Mouse (Mus musculus): Measurements from ENCODE around the gene Gstz1. TPM values are rescaled to one million over a fixed set of nuclear protein-coding genes. Genes with fewer than 3 reads are reported as not detected.
"Not testable (repeated sequence)": the region's sequence is repeated elsewhere in the genome, so short reads cannot be mapped to it uniquely, and the experiment has no call there.

Gene Gstz1
- polyA plus RNA-seq, 1 experiment from 2014 or later, result 19.2 TPM

- WGBS (ENCODE audit: missing documents), result no CpG with 5 or more reads among the region's 2 CpGs
- Histone ChIP-seq H3K4me3 (ENCODE audit: inconsistent target) (no peak overlapping the region), H3K36me3 (ENCODE audit: inconsistent target) (no peaks in the 10 kb centered on the region), H3K27ac (no peak overlapping the region), H3K79me2 (ENCODE audit: inconsistent target) (no peaks in the 10 kb centered on the region)
Observed at GRCm38 (mm10) chr12:87138342-87138701, 8.6 kb upstream of the Gstz1 start.

GRCm38 (mm10) chr12:87138768-87139167, 8.2 kb upstream of the Gstz1 start:
- no peak overlapping the region for H3K4me3 ChIP-seq (ENCODE audit: inconsistent target)
- H3K36me3 ChIP-seq (ENCODE audit: inconsistent target), result no peaks in the 10 kb centered on the region
- 93% methylated on average over 1 of the region's 2 CpGs for WGBS (ENCODE audit: missing documents)
- H3K27ac ChIP-seq, result no peak overlapping the region
- no peaks in the 10 kb centered on the region for H3K79me2 ChIP-seq (ENCODE audit: inconsistent target)

GRCm38 (mm10) chr12:87142156-87142555, 4.8 kb upstream of the Gstz1 start:
- Histone ChIP-seq H3K4me3 (ENCODE audit: inconsistent target) (no peak overlapping the region), H3K36me3 (ENCODE audit: inconsistent target) (no peaks in the 10 kb centered on the region), H3K27ac (no peak overlapping the region), H3K79me2 (ENCODE audit: inconsistent target) (no peaks in the 10 kb centered on the region; the same call in 1 of the 2 replicates)
- 72% methylated on average over 2 of the region's 2 CpGs for WGBS (ENCODE audit: missing documents)

GRCm38 (mm10) chr12:87147395-87148089, 577 bp downstream of the Gstz1 start, which contains the start of gene Pomt2:
Gene Pomt2, minus strand, starts transcription at chr12:87147968.
- Histone ChIP-seq H3K4me3 (ENCODE audit: inconsistent target) (peak within 1 kb of the TSS; percentile 72), H3K79me2 (ENCODE audit: inconsistent target) (no peaks in the 10 kb centered on the region; the same call in 1 of the 2 replicates), H3K27ac (peak within 1 kb of the TSS; percentile 75), H3K36me3 (ENCODE audit: inconsistent target) (no peaks in the 10 kb centered on the region)
- under 1% methylated on average over 56 of the region's 61 CpGs for WGBS (ENCODE audit: missing documents)

GRCm38 (mm10) chr12:87148136-87148535, 1.2 kb downstream of the Gstz1 start:
- no peaks in the 10 kb centered on the region; the same call in 1 of the 2 replicates for H3K79me2 ChIP-seq (ENCODE audit: inconsistent target)
- peak overlapping the region; percentile 72 for H3K4me3 ChIP-seq (ENCODE audit: inconsistent target)
- 41% methylated on average over 15 of the region's 15 CpGs for WGBS (ENCODE audit: missing documents)
- no peaks in the 10 kb centered on the region for H3K36me3 ChIP-seq (ENCODE audit: inconsistent target)
- peak overlapping the region; percentile 75 for H3K27ac ChIP-seq

GRCm38 (mm10) chr12:87149471-87149870, 2.5 kb downstream of the Gstz1 start:
- H3K36me3 ChIP-seq (ENCODE audit: inconsistent target), result no peaks in the 10 kb centered on the region
- H3K79me2 ChIP-seq (ENCODE audit: inconsistent target), result no peaks in the 10 kb centered on the region; the same call in 1 of the 2 replicates
- H3K4me3 ChIP-seq (ENCODE audit: inconsistent target), result no peak overlapping the region
- 91% methylated on average over 5 of the region's 5 CpGs for WGBS (ENCODE audit: missing documents)
- H3K27ac ChIP-seq, result no peak overlapping the region

- not testable (repeated sequence) for H3K79me2 ChIP-seq (ENCODE audit: inconsistent target); H3K36me3 ChIP-seq (ENCODE audit: inconsistent target); H3K4me3 ChIP-seq (ENCODE audit: inconsistent target); H3K27ac ChIP-seq
- 64% methylated on average over 4 of the region's 4 CpGs for WGBS (ENCODE audit: missing documents)
Observed at GRCm38 (mm10) chr12:87154448-87154847, 7.5 kb downstream of the Gstz1 start.

GRCm38 (mm10) chr12:87157361-87157760, 10.4 kb downstream of the Gstz1 start:
- Histone ChIP-seq H3K36me3 (ENCODE audit: inconsistent target) (peaks cover 7% of the 10 kb centered on the region; the same call in 1 of the 2 replicates), H3K79me2 (ENCODE audit: inconsistent target) (no peaks in the 10 kb centered on the region), H3K27ac (no peak overlapping the region), H3K4me3 (ENCODE audit: inconsistent target) (no peak overlapping the region)
- WGBS (ENCODE audit: missing documents), result 85% methylated on average over 4 of the region's 4 CpGs

- H3K36me3 ChIP-seq (ENCODE audit: inconsistent target), result peaks cover 7% of the 10 kb centered on the region; the same call in 1 of the 2 replicates
- H3K4me3 ChIP-seq (ENCODE audit: inconsistent target), result no peak overlapping the region
- no peaks in the 10 kb centered on the region for H3K79me2 ChIP-seq (ENCODE audit: inconsistent target)
- 91% methylated on average over 7 of the region's 7 CpGs for WGBS (ENCODE audit: missing documents)
- H3K27ac ChIP-seq, result no peak overlapping the region
Observed at GRCm38 (mm10) chr12:87158099-87158498, 11.1 kb downstream of the Gstz1 start.

GRCm38 (mm10) chr12:87160310-87160709, 13.3 kb downstream of the Gstz1 start:
- WGBS (ENCODE audit: missing documents), result 80% methylated on average over 1 of the region's 1 CpGs
- no peaks in the 10 kb centered on the region for H3K79me2 ChIP-seq (ENCODE audit: inconsistent target)
- peaks cover 7% of the 10 kb centered on the region; the same call in 1 of the 2 replicates for H3K36me3 ChIP-seq (ENCODE audit: inconsistent target)
- H3K27ac ChIP-seq, result no peak overlapping the region
- no peak overlapping the region for H3K4me3 ChIP-seq (ENCODE audit: inconsistent target)

- no peak overlapping the region for H3K4me3 ChIP-seq (ENCODE audit: inconsistent target)
- H3K36me3 ChIP-seq (ENCODE audit: inconsistent target), result peaks cover 2% of the 10 kb centered on the region; the same call in 1 of the 2 replicates
- H3K79me2 ChIP-seq (ENCODE audit: inconsistent target), result no peaks in the 10 kb centered on the region
- no peak overlapping the region for H3K27ac ChIP-seq
- 100% methylated on average over 5 of the region's 5 CpGs for WGBS (ENCODE audit: missing documents)
Observed at GRCm38 (mm10) chr12:87160815-87161214, 13.8 kb downstream of the Gstz1 start.

- Histone ChIP-seq H3K4me3 (ENCODE audit: inconsistent target) (no peak overlapping the region), H3K27ac (peak overlapping the region; percentile 39), H3K36me3 (ENCODE audit: inconsistent target) (peaks cover 40% of the 10 kb centered on the region), H3K79me2 (ENCODE audit: inconsistent target) (peaks cover 4% of the 10 kb centered on the region; the same call in 1 of the 2 replicates)
- WGBS (ENCODE audit: missing documents), result 60% methylated on average over 4 of the region's 4 CpGs
Observed at GRCm38 (mm10) chr12:87175194-87175946, 28.4 kb downstream of the Gstz1 start.

GRCm38 (mm10) chr12:87177631-87178030, 30.7 kb downstream of the Gstz1 start:
- H3K79me2 ChIP-seq (ENCODE audit: inconsistent target), result peaks cover 12% of the 10 kb centered on the region; the same call in 1 of the 2 replicates
- no peak overlapping the region for H3K27ac ChIP-seq
- WGBS (ENCODE audit: missing documents), result 96% methylated on average over 4 of the region's 4 CpGs
- peaks cover 19% of the 10 kb centered on the region for H3K36me3 ChIP-seq (ENCODE audit: inconsistent target)
- H3K4me3 ChIP-seq (ENCODE audit: inconsistent target), result no peak overlapping the region

- H3K79me2 ChIP-seq (ENCODE audit: inconsistent target), result peaks cover 100% of the 10 kb centered on the region
- H3K4me3 ChIP-seq (ENCODE audit: inconsistent target), result no peak overlapping the region
- H3K27ac ChIP-seq, result no peak overlapping the region
- H3K36me3 ChIP-seq (ENCODE audit: inconsistent target), result no peaks in the 10 kb centered on the region
- WGBS (ENCODE audit: missing documents), result 34% methylated on average over 3 of the region's 3 CpGs
Observed at GRCm38 (mm10) chr12:87193008-87193407, 46.0 kb downstream of the Gstz1 start.

- H3K4me3 ChIP-seq (ENCODE audit: inconsistent target), result no peak overlapping the region
- no peak overlapping the region for H3K27ac ChIP-seq
- 86% methylated on average over 1 of the region's 1 CpGs for WGBS (ENCODE audit: missing documents)
- peaks cover 94% of the 10 kb centered on the region for H3K79me2 ChIP-seq (ENCODE audit: inconsistent target)
- H3K36me3 ChIP-seq (ENCODE audit: inconsistent target), result no peaks in the 10 kb centered on the region
Observed at GRCm38 (mm10) chr12:87195069-87195468, 48.1 kb downstream of the Gstz1 start.

All from macrophage (primary cell).